Mouse (Mus musculus): ENCODE data around the gene Gbp8. TPM values are rescaled to one million over a fixed set of nuclear protein-coding genes. Genes with fewer than 3 reads are reported as not detected.

Gene Gbp8
- polyA plus RNA-seq, 1 experiment, result 11.3 TPM

DNA sequence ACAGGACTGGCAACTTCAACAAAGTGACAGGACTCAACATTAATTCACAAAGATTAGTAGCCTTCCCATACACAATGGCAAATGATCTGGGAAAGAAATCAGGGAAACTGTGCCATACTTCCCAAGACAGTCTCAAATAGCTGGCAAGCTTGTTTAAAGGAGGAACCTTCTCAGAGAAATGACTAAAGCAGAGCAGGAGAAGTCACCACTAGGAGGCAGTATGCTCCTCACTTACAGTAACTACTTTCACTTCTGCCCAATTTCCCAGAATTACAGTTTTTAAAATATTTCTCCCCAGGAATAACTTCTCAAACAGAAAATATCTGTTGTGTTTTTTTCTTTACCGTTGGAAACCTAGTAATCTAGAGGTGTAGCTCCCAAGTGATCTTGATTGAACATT, 152.6 kb downstream of the Gbp8 start:
- H3K27ac ChIP-seq (ENCODE audit: control insufficient read depth, insufficient read depth, low read depth, low read length, poor library complexity), result no peak overlapping the region
- WGBS, result 3% methylated on average over 1 of the region's 1 CpGs
- TF ChIP-seq CTCF (IDR thresholded peaks at IDR 0.05; ENCODE audit: control insufficient read depth, insufficient read depth, low read length) (peak; percentile 48), POLR2A (IDR thresholded peaks at IDR 0.05; ENCODE audit: borderline replicate concordance, control insufficient read depth, low read depth, low read length) (no peak)

DNA sequence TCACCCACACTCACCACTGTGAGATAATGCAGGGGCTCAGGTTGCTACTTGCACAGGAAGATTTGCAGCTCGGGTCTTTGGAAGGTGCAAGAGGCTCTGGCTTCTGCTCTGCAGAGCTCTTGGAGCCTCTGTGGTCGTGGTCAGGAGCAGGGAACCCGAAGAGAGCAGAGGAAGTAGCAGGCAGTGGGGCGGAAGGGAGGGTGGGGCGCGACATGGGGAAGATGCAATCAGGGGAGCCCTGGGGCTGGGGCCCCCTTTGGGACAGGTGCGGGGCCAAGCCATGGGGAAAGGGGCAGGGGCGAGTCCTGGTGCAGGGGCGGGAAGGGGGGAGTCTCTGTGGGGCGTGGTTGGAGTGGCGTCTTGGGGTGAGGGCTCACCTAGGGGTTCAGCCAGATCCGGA, 156.8 kb downstream of the Gbp8 start, which contains the start of gene Abcg3:
Abcg3 (minus strand) TSS at position 184 of the 400 bp plus-strand sequence.
- H3K4me3 ChIP-seq (replicated peaks; ENCODE audit: control insufficient read depth, low read depth, low read length), result peak within 1 kb of the TSS; percentile 61
- no peak for TF ChIP-seq CTCF (IDR thresholded peaks at IDR 0.05; ENCODE audit: control insufficient read depth, insufficient read depth, low read length)
- TF ChIP-seq POLR2A (IDR thresholded peaks at IDR 0.05; ENCODE audit: borderline replicate concordance, control insufficient read depth, low read depth, low read length), result no peak; the same call in 1 of the 2 replicates
- WGBS, result 1% methylated on average over 12 of the region's 12 CpGs
- peaks cover 2% of the 10 kb centered on the region for H3K4me1 ChIP-seq (ENCODE audit: control insufficient read depth, insufficient read depth, low read length)
- H3K27ac ChIP-seq (ENCODE audit: control insufficient read depth, insufficient read depth, low read depth, low read length, poor library complexity), result peak within 1 kb of the TSS; percentile 62; the same call in 1 of the 2 replicates

More for the DNA sequence above, 152.6 kb downstream of the Gbp8 start:
- no peak overlapping the region for H3K4me3 ChIP-seq (replicated peaks; ENCODE audit: control insufficient read depth, low read depth, low read length)
- H3K4me1 ChIP-seq (ENCODE audit: control insufficient read depth, insufficient read depth, low read length), result no peaks in the 10 kb centered on the region

GRCm38 (mm10) chr5:104979040-104979513, 160.3 kb downstream of the Gbp8 start:
- TF ChIP-seq CTCF (IDR thresholded peaks at IDR 0.05; ENCODE audit: control insufficient read depth, insufficient read depth, low read length), result no peak
- TF ChIP-seq POLR2A (IDR thresholded peaks at IDR 0.05; ENCODE audit: borderline replicate concordance, control insufficient read depth, low read depth, low read length), result no peak
- peak overlapping the region; percentile 55; the same call in 1 of the 2 replicates for H3K27ac ChIP-seq (ENCODE audit: control insufficient read depth, insufficient read depth, low read depth, low read length, poor library complexity)
- H3K4me1 ChIP-seq (ENCODE audit: control insufficient read depth, insufficient read depth, low read length), result peaks cover 2% of the 10 kb centered on the region
- WGBS, result 5% methylated on average over 2 of the region's 2 CpGs
- no peak overlapping the region for H3K4me3 ChIP-seq (replicated peaks; ENCODE audit: control insufficient read depth, low read depth, low read length)

Other genes with a start within 250 kb of the Gbp8 start
- 3.8 and 6.8 TPM in 2 replicates for gene Abcg3, start 156.8 kb downstream of the Gbp8 start, polyA plus RNA-seq (2011; ENCODE audit: insufficient read depth, insufficient read length, low replicate concordance, missing spikeins)
- 10.5 and 14.5 TPM in 2 replicates for gene Gbp9, start within 50 bp of the Gbp8 start, polyA plus RNA-seq (2011; ENCODE audit: insufficient read depth, insufficient read length, low replicate concordance, missing spikeins)
- 3.6 and 4.6 TPM in 2 replicates for gene Gbp4, start within 50 bp of the Gbp8 start, polyA plus RNA-seq (2011; ENCODE audit: insufficient read depth, insufficient read length, low replicate concordance, missing spikeins)
- not detected in 2 replicates for gene Gbp10, start 100.0 kb upstream of the Gbp8 start, polyA plus RNA-seq (2011; ENCODE audit: insufficient read depth, insufficient read length, low replicate concordance, missing spikeins)
- 0.81 TPM in 1 of 2 replicates, not detected in the other for gene Gm43302, start 154.2 kb upstream of the Gbp8 start, polyA plus RNA-seq (2011; ENCODE audit: insufficient read depth, insufficient read length, low replicate concordance, missing spikeins)
- gene Gbp6, start 154.2 kb upstream of the Gbp8 start, polyA plus RNA-seq (2011; ENCODE audit: insufficient read depth, insufficient read length, low replicate concordance, missing spikeins), result 1.8 and 4.2 TPM in 2 replicates